Mouse (Mus musculus) bone marrow macrophage, adult 2 months (primary cell): ENCODE data around the gene Rph3al. TPM values are rescaled to one million over a fixed set of nuclear protein-coding genes. Genes with fewer than 3 reads are reported as not detected.

Source experiments
- H3K27ac ChIP-seq: 2 replicates; pipeline ENCODE4 v1.5.1; 2012; ENCODE audit warnings: low read depth, low read length; ENCODE audit not compliant: insufficient read depth
- H3K4me1 ChIP-seq: 2 replicates; pipeline ENCODE4 v1.6.1; 2012; ENCODE audit warnings: low read length; ENCODE audit not compliant: control insufficient read depth, insufficient read depth
- H3K4me3 ChIP-seq: 2 replicates; pipeline ENCODE4 v1.5.1; 2012; ENCODE audit warnings: mild to moderate bottlenecking, low read length, moderate library complexity; ENCODE audit not compliant: insufficient read depth
- CTCF ChIP-seq: IDR thresholded peaks from 2 replicates; pipeline ENCODE4 v1.5.1; 2012; ENCODE audit warnings: low read depth, mild to moderate bottlenecking, low read length, moderate library complexity
- POLR2A ChIP-seq: IDR thresholded peaks from 2 replicates; pipeline ENCODE4 v1.6.1; 2012; ENCODE audit warnings: mild to moderate bottlenecking, low read depth, low read length, borderline replicate concordance
- polyA plus RNA-seq: library from polyadenylated mRNA; stranded (reverse); fragments of >200 nt; gene quantifications from 2 replicates; pipeline ENCODE4 v1.2.4, GENCODE M21; 2012; ENCODE audit not compliant: missing spikeins, insufficient read depth, insufficient read length

The Rph3al gene
- polyA plus RNA-seq, 1 experiment: not detected

DNA sequence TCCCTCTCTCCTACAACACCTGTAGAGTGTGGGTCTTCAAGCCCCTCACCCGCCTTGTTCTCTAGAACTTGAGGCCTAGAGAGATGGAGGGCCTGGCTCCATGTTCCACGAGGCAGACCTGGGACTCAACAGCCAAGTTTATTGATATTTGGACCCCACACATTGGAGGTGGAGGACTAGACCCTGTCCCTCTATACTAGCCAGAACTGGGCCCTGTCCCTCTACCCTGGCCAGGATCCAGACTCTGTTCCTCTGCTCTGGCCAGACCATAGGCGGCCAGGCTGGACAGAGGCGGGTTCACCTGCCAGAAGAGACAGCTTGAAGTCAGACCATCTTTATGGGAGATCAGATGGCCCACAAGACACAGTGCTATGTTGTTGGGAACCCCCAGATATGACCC is 136.9 kb downstream of the Rph3al start:
- Histone ChIP-seq H3K4me1 (no peaks in the 10 kb centered on the region), H3K27ac (no peak overlapping the region), H3K4me3 (no peak overlapping the region)
- TF ChIP-seq CTCF: no peak

DNA sequence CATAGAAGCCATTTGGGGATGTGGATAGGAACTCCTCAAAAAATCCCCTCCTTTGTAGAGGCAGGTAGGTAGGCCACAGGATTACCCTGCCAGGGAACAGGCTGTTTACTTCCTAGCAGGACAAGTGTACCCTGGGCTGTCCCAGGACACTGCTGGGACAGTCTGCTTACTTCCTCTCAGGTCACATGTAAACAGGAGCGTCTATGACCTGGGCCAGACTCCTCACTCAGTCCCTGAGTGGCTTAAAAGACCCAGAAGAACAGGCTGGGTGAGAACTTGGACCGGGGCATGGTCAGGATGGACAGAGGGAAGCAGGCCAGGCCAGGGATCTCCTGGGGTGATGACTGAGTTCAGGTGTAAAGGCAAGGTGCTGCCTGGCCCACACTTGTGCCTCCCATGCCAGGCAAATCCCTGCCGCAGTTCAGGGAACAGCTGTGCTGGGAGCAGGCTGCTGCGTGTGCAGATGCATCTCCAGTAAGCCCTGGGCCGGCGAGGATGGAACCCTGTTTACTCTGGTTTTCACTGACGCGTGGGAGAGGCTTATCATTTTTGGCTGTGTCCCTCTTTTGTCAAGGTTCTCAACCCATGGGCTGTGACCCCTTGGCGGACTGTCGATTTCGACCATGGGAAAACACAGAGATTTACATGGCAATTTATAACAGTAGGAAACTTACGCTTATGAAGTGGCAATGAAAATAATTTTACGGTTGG is 141.5 kb downstream of the Rph3al start:
- TF ChIP-seq CTCF: no peak
- no peak for TF ChIP-seq POLR2A

DNA sequence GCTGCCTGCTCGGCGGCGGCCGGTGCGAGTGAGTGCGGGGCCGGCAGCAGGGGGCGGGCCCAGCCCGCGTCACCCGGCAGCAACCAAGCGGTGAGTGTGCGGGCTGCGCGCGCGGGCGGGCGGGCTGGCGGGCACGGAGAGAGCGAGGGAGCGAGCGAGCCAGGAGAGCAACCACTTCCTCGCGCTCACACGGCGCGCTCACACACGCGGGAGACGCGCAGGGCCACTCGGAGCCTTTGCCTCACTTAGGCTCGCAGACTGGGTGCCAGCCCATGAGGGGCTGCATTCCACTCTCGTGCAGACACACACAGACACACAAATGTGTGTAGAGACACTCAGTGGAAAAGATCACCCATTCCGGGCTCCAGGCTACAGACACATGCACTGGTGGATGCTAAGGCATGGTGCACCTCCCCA is 142.2 kb downstream of the Rph3al start, which contains the start of gene Doc2b:
Gene Doc2b (minus strand): TSS at position 21 of the 417 bp plus-strand sequence.
- Histone ChIP-seq H3K27ac (no peak within 1 kb of the TSS), H3K4me1 (no peaks in the 10 kb centered on the region), H3K4me3 (no peak within 1 kb of the TSS)
- no peak for TF ChIP-seq CTCF
- no peak for TF ChIP-seq POLR2A

More for the DNA sequence above, 141.5 kb downstream of the Rph3al start:
- Histone ChIP-seq H3K4me1 (no peaks in the 10 kb centered on the region), H3K4me3 (no peak overlapping the region), H3K27ac (no peak overlapping the region)

DNA sequence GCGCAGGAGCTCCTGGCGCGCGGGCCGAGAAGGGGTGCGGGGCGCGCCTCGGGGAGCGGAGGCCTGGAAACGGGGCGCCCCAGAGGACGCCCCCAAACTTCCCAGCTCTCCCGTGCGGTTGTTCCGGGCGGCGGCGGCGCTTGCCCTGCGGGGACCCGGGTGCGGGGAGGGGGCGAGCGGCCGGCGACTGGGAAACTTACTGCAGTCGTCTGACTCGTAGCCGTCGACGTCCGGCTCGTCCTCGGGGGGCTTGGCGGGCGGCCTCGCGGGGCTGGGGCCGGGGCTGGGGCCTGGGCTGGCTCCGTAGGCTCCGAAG is 142.9 kb downstream of the Rph3al start:
- no peak for TF ChIP-seq POLR2A
- no peak for TF ChIP-seq CTCF
- no peak overlapping the region for H3K27ac ChIP-seq
- no peak overlapping the region for H3K4me3 ChIP-seq
- H3K4me1 ChIP-seq: no peaks in the 10 kb centered on the region

DNA sequence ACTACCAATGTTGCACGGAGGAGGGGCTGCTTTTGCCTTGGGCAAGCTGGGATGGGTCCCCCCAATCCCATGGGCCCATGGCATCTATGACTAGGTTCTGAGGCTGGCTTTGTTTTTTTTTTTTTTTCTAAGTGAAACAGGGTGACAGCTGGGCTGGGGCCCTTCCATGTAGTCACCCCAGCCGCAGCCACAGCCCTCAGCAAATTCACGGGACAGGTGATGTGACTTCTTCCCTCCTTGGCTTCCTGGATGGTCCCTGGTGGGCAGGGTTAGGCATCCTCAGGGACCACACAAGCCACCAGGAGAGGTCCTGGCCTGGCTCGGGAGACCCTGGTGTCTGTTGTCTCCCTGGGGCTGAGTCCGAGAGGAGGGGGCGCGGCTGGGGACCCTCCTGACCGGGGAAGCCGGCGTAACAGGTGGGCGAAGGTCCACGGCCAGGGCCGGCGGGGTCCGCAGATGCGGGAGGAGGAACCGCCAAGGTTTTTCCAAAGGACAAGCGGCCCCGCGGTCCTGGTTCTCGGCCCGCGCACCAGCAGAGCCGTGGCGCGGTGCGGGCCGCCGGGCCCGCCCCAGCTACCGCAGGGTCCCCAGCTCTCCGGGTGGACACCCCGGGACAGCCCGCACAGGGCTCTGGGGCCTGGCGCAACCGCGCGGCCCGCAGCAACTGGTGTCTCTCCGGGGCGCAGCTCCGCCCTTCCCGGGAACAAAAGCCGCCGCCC is 143.5 kb downstream of the Rph3al start:
- no peak overlapping the region for H3K4me3 ChIP-seq
- TF ChIP-seq POLR2A (no peak), CTCF (no peak)
- H3K27ac ChIP-seq: no peak overlapping the region
- no peaks in the 10 kb centered on the region for H3K4me1 ChIP-seq

DNA sequence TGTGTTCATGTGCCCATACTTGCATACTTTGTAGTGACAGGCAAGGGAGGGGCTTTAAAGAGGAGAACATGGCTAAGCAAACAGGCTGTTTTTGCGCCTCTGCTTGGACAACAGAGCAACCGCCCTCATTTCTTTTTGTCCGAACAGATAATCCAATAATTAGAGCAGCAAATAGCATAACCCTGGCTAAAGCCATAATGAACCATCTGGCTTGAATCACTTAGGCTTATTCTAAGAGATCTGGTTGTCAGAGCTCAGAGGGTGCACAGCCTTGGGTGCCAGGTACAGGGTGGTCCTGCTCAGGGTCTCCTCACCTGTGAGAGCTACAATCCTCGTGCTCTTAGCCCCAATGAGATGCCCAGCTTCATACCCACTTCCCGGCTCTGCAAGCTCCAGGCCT is 144.9 kb downstream of the Rph3al start:
- TF ChIP-seq POLR2A (no peak), CTCF (no peak)
- Histone ChIP-seq H3K27ac (no peak overlapping the region), H3K4me1 (no peaks in the 10 kb centered on the region), H3K4me3 (no peak overlapping the region)

DNA sequence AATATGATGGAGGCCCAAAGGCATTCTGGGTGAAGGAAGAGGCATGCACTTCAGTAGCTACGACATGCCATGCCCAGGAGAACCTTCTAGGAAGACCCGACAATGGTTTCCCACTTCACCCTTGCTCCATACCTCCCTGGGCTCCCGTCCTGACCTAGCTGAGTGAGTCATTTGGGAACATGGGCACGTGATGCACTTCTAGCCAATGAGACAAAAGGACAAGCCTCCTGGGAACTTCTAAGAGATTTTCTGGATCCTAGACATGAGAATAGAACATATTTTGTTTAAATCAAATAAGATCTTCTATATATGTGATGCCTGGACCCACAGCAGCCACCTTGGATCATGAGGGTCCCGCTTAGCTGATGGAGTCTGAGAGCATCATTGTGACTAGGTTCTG is 145.7 kb downstream of the Rph3al start:
- Histone ChIP-seq H3K27ac (no peak overlapping the region), H3K4me3 (no peak overlapping the region), H3K4me1 (no peaks in the 10 kb centered on the region)
- TF ChIP-seq CTCF (no peak), POLR2A (no peak)

DNA sequence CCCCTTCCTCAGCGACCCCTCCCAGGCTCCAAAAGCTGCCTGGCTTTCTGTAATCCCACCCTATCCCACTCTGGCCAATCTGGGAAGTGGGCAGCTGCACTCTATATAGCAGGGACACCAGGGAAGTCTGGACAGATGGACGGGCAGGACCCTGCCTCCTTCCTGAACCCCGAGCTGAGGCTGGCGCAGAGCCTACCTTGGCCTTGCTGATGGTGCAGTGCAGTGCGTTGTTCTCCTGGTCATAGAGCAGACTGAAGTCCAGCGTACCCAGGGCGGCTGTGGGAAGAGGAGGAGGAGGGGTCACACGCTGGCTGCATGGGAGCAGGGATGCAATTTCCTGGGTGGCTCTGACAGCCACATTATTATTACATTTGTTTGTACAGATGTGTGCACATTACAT is 152.3 kb downstream of the Rph3al start:
- TF ChIP-seq CTCF: no peak
- no peak for TF ChIP-seq POLR2A
- H3K4me1 ChIP-seq: no peaks in the 10 kb centered on the region
- no peak overlapping the region for H3K27ac ChIP-seq
- no peak overlapping the region for H3K4me3 ChIP-seq

DNA sequence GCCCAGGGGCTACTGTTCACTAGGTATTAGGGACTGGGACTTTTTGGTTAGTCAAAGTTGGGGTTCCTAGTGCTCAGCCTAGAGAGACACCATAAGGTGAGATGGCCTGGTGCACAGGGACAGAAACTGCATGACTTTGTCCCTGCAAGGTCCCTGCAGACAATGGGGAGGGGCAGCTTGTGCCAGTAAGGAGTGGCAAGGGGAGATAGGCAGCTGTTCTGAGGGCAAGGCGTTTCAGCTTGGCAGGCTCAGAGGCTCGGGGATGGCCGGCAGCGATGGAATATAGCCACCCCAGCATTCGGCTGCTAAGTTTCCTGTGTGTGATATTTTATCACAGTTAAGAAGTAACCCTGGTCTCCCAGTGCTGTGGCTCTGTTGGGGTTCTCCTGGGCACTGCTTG is 154.4 kb downstream of the Rph3al start:
- H3K4me3 ChIP-seq: no peak overlapping the region
- TF ChIP-seq POLR2A: no peak
- no peak for TF ChIP-seq CTCF
- no peak overlapping the region for H3K27ac ChIP-seq
- H3K4me1 ChIP-seq: no peaks in the 10 kb centered on the region

DNA sequence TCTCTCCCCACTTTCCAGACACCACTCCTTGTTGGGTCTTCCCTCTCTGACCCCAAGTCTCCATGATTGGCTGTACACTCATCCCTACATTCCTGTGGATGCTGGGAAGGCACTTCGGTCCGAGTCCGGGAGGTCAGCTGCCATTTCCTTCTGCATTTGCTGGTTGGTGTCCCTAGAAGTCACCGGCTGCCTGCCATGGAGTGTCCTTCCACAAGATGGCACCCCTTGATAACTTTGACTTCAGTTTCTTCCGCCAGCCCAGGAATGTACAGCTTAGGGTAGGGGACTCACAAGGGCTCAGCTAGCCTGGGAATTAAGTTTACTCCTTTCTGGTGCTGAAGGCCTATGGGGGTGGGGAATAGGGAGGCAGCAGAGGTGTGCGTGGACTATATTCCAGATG is 156.3 kb downstream of the Rph3al start:
- Histone ChIP-seq H3K27ac (no peak overlapping the region), H3K4me1 (no peaks in the 10 kb centered on the region), H3K4me3 (no peak overlapping the region)
- TF ChIP-seq POLR2A (no peak), CTCF (peak; percentile 67)

Other genes with a start within 250 kb of the Rph3al start
- gene Ywhae, start 205.6 kb downstream of the Rph3al start, polyA plus RNA-seq: 337 and 382 TPM in 2 replicates
- not detected in 2 replicates for gene Doc2b, start 142.4 kb downstream of the Rph3al start, polyA plus RNA-seq
- gene 1700016K19Rik, start 61.5 kb upstream of the Rph3al start, polyA plus RNA-seq: not detected in 2 replicates
- not detected in 2 replicates for gene Rflnb, start 89.4 kb upstream of the Rph3al start, polyA plus RNA-seq
- 40.7 and 47.9 TPM in 2 replicates for gene Vps53, start 241.2 kb upstream of the Rph3al start, polyA plus RNA-seq
- 2.1 and 3.8 TPM in 2 replicates for gene Fam57a, start 241.2 kb upstream of the Rph3al start, polyA plus RNA-seq